Mouse (Mus musculus) layer of hippocampus, postnatal 10 days (tissue): Measurements from ENCODE around the gene Uty. TPM values are rescaled to one million over a fixed set of nuclear protein-coding genes. Genes with fewer than 3 reads are reported as not detected.

ENCODE experiments used
- DNase-seq, 2 experiments: peaks; one replicate each; pipeline ENCODE4 v3.0.0; 2021; ENCODE audit warnings: low spot score in 2 of 2
- long read RNA-seq: library from polyadenylated mRNA; stranded (forward); transcript quantifications from one replicate; pipeline ENCODE4 v2.0.0, GENCODE M21; 2023
- total RNA-seq, 2 experiments: library from RNA; stranded (reverse); gene quantifications; 2 replicates each; pipeline ENCODE4 v1.2.3; 2021

Uty gene
- total RNA-seq: 10 to 100 TPM in 1 of 2 experiments, not detected in 1; 23.8 TPM
- long read RNA-seq: 0 reads

DNA sequence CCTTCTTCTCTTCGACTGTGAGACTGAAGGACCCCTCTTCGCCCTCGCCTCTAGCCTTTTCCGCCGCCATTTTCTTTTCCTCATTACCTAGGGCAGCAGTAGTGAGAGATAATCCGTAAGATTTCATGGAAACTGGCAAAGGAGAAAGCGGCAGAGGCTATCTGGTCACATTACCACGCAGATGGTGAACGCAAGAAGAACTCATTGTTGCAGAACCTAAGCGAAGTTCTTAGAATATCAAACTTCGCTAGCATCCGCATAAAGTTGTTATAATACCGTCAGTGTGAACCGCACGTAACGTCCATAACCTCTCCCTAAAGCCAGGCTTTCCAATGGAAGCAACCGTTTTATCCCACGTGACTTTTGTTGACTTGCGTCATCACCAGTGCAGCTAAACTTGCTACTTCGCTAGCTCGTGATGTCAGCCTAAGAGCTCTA is at the start of gene Uty:
TSS of gene Uty (minus strand) at position 334 of the 438 bp plus-strand sequence.
- DNase-seq: peak in 1 of 2 experiments; percentile 37

DNA sequence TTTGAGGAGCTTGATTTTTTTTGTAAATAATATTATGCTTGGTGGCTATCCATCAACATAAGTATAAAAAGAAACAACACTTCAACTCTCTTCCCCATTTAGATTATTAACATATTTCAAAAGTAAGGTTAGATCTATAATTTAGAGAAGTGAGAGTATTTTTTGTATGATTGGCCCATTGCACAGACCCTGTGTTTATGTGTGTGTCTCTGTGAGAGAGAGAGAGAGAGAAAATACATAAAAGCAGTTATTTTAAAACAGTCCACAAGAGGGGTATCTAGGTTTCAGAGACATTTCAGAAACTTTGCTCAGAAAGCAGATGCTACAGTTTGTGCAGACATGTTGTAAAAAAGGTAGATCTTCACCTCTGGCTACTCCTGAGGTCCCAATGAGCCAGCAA is 48.1 kb upstream of the Uty start:
- no peak for DNase-seq

DNA sequence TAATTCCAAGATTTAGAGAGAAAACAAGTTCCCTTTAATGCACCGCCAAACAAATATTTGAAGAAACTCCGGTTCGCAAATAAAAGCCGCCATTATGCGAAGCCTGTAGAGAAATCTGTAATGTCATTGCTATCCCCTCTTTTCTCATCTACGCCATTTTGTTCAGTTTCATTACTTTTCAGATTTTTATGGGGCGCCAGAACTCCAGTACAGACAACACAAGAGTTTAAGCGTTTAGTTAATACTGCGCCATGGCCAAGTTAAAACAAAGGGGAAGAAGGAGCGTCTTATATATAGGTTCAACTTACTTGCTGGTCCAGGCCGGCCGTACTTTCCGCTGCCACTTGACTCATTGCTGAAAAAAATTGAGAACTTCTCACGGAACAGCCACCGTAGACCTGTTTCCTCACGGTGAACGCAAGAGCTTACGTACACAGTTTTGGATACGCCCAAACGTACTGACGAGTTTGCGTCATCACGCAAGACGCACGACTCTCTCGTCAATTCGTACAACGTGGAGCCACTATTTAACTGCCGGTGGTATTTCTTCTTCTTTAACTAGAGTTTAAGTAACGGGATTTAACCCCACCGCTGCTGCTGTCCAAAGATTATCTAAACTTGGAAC is 40.7 kb upstream of the Uty start, which contains the start of gene Ddx3y:
TSS of gene Ddx3y (minus strand) at position 459 of the 625 bp plus-strand sequence.
- peak in 1 of 2 experiments; percentile 51 for DNase-seq

DNA sequence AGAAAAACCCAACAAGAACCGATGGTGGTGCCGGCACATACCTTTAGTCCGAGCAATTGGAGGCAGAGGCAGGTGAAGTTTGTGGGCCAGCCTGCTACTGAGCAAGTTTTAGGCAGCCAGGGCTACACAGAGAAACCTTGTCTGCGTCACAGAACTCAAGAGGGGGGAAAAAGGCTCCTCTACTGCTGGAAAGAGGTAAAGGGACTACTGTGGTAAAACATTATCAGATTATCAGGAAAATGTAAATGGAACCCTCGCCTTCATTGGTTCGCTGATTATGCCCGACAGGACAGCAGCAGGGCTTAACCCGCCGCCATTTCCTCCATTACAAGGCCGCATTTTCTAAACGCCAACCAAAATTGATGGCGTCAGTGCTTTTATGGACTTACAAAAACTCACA is 40.2 kb upstream of the Uty start:
- peak in 1 of 2 experiments; percentile 22 for DNase-seq

DNA sequence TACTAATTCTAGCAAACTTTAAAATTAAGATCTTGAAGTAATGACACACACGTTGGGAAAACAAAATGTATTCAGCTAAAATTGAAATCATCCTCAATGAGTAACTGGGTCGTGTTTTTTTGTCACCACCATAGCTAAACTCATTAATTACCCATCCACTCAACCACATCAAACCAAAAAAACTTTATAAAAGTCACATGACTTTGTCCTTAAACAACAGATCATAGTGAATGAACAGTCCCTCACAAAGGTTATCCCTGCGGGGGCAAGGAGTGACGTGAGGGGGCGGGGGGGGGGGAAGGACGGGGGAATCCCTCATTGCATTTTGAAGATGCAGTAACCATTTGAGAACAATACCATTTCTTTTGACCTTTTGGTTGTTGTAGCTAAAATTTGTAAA is 558 bp upstream of the Uty start:
- no peak for DNase-seq

DNA sequence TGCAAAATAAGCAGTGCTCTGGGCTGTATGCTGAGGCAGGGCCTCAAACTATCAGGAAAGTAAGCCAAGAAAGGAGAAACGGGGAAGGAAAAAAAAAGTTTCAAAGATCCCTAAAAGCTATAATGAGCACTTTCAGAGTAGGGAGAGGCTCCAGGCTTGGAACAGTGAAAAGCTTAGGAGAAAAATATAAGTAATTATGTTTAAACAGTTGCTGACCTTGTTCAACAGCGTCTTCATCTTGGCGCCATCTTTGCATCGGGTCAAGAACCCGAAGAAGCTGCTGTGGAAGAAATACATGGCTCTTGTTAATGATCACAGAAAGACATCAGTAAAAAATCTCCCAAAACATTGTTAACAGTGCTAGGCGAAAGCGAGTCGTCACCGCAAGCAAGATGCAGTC is 619 bp downstream of the Uty start:
- no peak for DNase-seq

DNA sequence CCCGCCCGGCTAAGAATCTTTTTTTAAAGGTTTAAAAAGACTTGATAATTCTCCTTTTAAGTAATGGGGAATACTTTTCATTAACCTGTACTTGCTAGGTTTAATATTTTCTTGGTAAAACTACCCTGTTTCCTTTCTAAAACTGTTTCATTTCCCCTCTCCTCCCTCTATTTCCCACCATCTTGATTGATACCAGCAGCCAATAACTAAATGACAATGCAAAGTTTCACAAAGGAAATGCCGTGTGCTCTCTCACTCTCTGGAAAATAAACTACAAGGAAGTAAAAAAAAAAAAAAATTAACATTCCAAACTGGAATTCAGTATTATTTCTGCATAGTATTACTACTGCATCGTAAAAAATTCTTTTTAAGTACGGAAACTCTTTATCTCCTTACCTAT is 1.1 kb downstream of the Uty start:
- no peak for DNase-seq

DNA sequence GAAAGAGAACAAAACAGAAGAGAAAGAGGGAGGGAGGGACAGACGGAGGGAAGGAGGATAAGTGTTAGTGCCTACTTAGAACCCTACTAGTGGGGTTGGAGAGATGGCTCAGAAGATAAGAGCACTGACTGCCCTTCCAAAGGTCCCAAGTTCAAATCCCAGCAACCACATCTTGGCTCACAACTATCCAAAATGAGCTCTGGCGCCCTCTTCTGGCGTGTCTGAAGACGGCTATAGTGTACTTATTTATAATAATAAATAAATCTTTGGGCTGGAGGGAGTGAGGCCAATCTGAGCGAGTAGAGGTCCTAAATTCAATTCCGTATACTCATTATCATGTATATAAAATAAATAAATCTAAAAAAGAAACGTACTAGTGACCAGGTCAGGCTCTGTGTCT is 25.6 kb downstream of the Uty start:
- no peak for DNase-seq

DNA sequence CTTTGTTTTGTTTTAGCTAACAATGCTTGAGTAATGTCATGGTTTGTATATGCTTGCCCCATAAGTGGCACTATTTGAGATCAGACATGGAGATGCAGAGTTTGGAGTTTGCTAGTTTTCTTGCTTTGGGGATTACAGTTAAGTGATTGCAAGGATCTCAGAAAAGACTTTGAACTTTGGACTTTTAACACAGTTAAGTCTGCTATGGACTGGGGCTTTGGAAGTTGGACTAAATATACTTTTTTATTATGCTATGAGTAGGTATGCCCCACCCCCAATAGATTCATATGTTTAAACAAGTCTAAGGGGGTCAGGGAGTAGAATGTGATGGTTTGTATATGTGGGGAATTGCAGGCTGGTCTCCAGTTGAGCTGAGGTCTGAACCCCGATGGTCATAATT is 67.1 kb downstream of the Uty start:
- DNase-seq: no peak

DNA sequence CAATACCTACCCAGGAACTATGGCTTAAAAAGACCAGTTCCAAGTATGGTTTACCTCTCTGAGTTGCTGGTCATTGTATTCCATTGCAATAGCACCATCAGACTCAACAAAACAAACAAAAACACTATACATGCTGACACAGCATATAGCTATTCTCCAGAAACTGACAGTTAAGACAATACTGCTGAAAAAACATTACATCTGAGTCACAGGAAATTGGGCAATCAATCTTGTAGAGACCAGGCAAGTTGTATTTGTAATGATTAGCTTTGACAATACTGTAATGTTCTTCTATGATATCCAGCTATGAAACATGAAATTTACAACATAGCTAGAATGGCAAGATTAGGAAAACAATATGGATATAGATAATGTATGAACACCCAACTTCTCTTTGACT is 82.5 kb downstream of the Uty start:
- no peak for DNase-seq

DNA sequence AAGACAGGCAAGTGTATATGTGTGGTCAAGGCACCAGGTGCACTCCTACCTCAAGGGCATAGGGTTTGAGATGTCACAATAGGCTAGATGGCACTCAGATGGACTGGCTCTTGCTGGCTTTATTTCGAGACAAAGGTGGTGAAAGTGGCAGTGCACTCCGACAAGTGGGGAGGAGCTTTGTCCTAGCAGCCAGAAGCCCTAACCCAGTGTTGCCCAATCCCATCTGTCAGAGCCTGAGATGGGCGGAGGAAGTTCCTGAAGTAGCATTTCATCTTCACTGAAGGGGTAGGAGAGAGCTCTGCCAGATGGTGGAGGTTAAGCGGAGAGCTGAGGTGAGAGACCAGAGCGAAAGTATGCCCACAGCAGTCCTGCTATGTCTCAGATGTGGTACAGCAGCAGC is 129.4 kb downstream of the Uty start:
- DNase-seq: no peak

DNA sequence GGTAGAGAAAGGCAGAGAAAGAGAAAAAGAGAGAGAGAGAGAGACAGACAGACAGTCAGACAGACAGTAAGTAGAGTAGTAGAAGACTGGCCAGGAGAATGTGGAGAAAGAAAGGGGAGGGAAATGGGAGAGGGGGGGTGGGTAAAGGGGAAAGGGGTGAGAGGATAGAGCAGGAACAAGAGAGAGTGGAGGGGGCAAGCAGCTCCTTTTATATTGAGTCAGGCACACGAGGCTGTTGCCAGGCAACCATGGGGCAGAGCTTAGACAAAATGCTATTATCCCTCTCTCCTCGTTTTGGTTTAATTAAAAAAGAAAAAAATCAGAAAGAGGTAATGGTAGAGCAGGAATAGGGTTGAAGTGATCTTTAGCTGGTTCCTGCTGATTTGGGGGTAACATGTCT is 131.5 kb downstream of the Uty start:
- DNase-seq: no peak

Other genes starting within 250 kb of the Uty start
- gene Eif2s3y, start 235.2 kb downstream of the Uty start, total RNA-seq: 10 to 100 TPM in 1 of 2 experiments, not detected in 1; 87.9 TPM
- 10 to 100 TPM in 1 of 2 experiments, not detected in 1; 58.5 TPM for gene Ddx3y, start 40.9 kb upstream of the Uty start, total RNA-seq
- not detected for gene Usp9y, start 214.0 kb upstream of the Uty start, total RNA-seq